Mouse (Mus musculus): Measurements from ENCODE around the gene Lap3. TPM values are rescaled to one million over a fixed set of nuclear protein-coding genes. Genes with fewer than 3 reads are reported as not detected.

Lap3 gene
- polyA plus RNA-seq, 1 experiment from 2014 or later, result 115 TPM

- POLR2A ChIA-PET, result no interaction called here
Observed at GRCm38 (mm10) chr5:45515151-45515743, 22.1 kb downstream of the Lap3 start.

GRCm38 (mm10) chr5:45519960-45520808 is 27.0 kb downstream of the Lap3 start, which contains the start of gene Med28:
Gene Med28 (plus strand): TSS chr5:45520229.
- no peaks in the 10 kb centered on the region for H3K27me3 ChIP-seq
- ATAC-seq (peak; percentile 87), DNase-seq (ENCODE audit: low read depth, low spot score) (peak; percentile 71)
- POLR2A ChIA-PET, result no interaction called here
- no peak for TF ChIP-seq CTCF (IDR thresholded peaks at IDR 0.05)
- in situ Hi-C loops (cut with MboI; ENCODE audit: low pct_unique_long_range_greater_than_20kb), result no loop called here
- CTCF ChIA-PET, result interaction anchor here (1.0 kb wide), 1 partner anchor 9 kb away, joined by 3 read pairs; no protein-coding TSS in a partner anchor

More at GRCm38 (mm10) chr5:45515151-45515743, 22.1 kb downstream of the Lap3 start:
- ATAC-seq (no peak), DNase-seq (ENCODE audit: low read depth, low spot score) (no peak)
- no peak for TF ChIP-seq CTCF (IDR thresholded peaks at IDR 0.05)
- in situ Hi-C loops (cut with MboI; ENCODE audit: low pct_unique_long_range_greater_than_20kb), result no loop called here
- CTCF ChIA-PET, result no interaction called here
- no peaks in the 10 kb centered on the region for H3K27me3 ChIP-seq

- ChIA-PET CTCF (no interaction called here), POLR2A (no interaction called here)
- in situ Hi-C loops (cut with MboI; ENCODE audit: low pct_unique_long_range_greater_than_20kb), result no loop called here
- no peak for DNase-seq (ENCODE audit: low read depth, low spot score)
- H3K27me3 ChIP-seq, result no peaks in the 10 kb centered on the region
- no peak for TF ChIP-seq CTCF (IDR thresholded peaks at IDR 0.05)
- no peak for ATAC-seq
Observed at GRCm38 (mm10) chr5:45520809-45521110, 27.6 kb downstream of the Lap3 start.

- POLR2A ChIA-PET, result interaction anchor here (0.6 kb wide), 1 partner anchor 1286 kb away, joined by 3 read pairs; no protein-coding TSS in a partner anchor
- ATAC-seq, result no peak
Observed at GRCm38 (mm10) chr5:45521601-45522000, 28.4 kb downstream of the Lap3 start.

GRCm38 (mm10) chr5:45525101-45525500 is 31.9 kb downstream of the Lap3 start:
- DNase-seq (ENCODE audit: low read depth, low spot score) (no peak), ATAC-seq (no peak)
- ChIA-PET POLR2A (no interaction called here), CTCF (interaction anchor here (1.0 to 1.2 kb wide), 2 partner anchors 8 to 14 kb away, joined by 3 read pairs; no protein-coding TSS in a partner anchor)
- TF ChIP-seq CTCF (IDR thresholded peaks at IDR 0.05), result no peak
- no peaks in the 10 kb centered on the region for H3K27me3 ChIP-seq
- in situ Hi-C loops (cut with MboI; ENCODE audit: low pct_unique_long_range_greater_than_20kb), result no loop called here

More at GRCm38 (mm10) chr5:45521601-45522000, 28.4 kb downstream of the Lap3 start:
- CTCF ChIA-PET, result no interaction called here
- DNase-seq (ENCODE audit: low read depth, low spot score), result no peak
- in situ Hi-C loops (cut with MboI; ENCODE audit: low pct_unique_long_range_greater_than_20kb), result no loop called here
- H3K27me3 ChIP-seq, result no peaks in the 10 kb centered on the region
- TF ChIP-seq CTCF (IDR thresholded peaks at IDR 0.05), result no peak

- POLR2A ChIA-PET, result no interaction called here
- no peak for ATAC-seq
Observed at GRCm38 (mm10) chr5:45526338-45526737, 33.2 kb downstream of the Lap3 start.

GRCm38 (mm10) chr5:45529696-45530095 is 36.5 kb downstream of the Lap3 start:
- DNase-seq (ENCODE audit: low read depth, low spot score), result no peak
- no peak for TF ChIP-seq CTCF (IDR thresholded peaks at IDR 0.05)
- ATAC-seq, result no peak
- in situ Hi-C loops (cut with MboI; ENCODE audit: low pct_unique_long_range_greater_than_20kb), result loop anchor here (5.0 kb wide), 3 partner anchors 57 to 818 kb away; partner anchors contain the start of gene Ncapg
- CTCF ChIA-PET, result interaction anchor here (1.3 to 1.4 kb wide), 2 partner anchors 56 to 138 kb away, joined by 3 read pairs; no protein-coding TSS in a partner anchor
- POLR2A ChIA-PET, result no interaction called here
- H3K27me3 ChIP-seq, result no peaks in the 10 kb centered on the region

More at GRCm38 (mm10) chr5:45526338-45526737, 33.2 kb downstream of the Lap3 start:
- TF ChIP-seq CTCF (IDR thresholded peaks at IDR 0.05), result no peak
- DNase-seq (ENCODE audit: low read depth, low spot score), result no peak
- in situ Hi-C loops (cut with MboI; ENCODE audit: low pct_unique_long_range_greater_than_20kb), result no loop called here
- CTCF ChIA-PET, result no interaction called here
- no peaks in the 10 kb centered on the region for H3K27me3 ChIP-seq

- in situ Hi-C loops (cut with MboI; ENCODE audit: low pct_unique_long_range_greater_than_20kb), result loop anchor here (5.0 kb wide), 3 partner anchors 62 to 813 kb away; partner anchors contain the start of gene Ncapg
- no peaks in the 10 kb centered on the region for H3K27me3 ChIP-seq
- ChIA-PET CTCF (interaction anchor here (0.7 to 2.2 kb wide), 10 partner anchors 13 to 814 kb away, joined by 3 to 9 read pairs (median 4); partner anchors contain the start of gene Ncapg), POLR2A (interaction anchor here (0.6 to 0.7 kb wide), 2 partner anchors 9 to 1204 kb away, joined by 3 to 6 read pairs; no protein-coding TSS in a partner anchor)
- ATAC-seq, result peak; percentile 77
- DNase-seq (ENCODE audit: low read depth, low spot score), result no peak
- TF ChIP-seq CTCF (IDR thresholded peaks at IDR 0.05), result peak; percentile 85
Observed at GRCm38 (mm10) chr5:45534319-45535098, 41.3 kb downstream of the Lap3 start.

- DNase-seq (ENCODE audit: low read depth, low spot score), result no peak
- no peak for ATAC-seq
- no peaks in the 10 kb centered on the region for H3K27me3 ChIP-seq
- in situ Hi-C loops (cut with MboI; ENCODE audit: low pct_unique_long_range_greater_than_20kb), result no loop called here
- ChIA-PET POLR2A (no interaction called here), CTCF (interaction anchor here (0.7 to 2.2 kb wide), 8 partner anchors 25 to 813 kb away, joined by 3 to 9 read pairs (median 4); partner anchors contain the start of gene Ncapg)
- no peak for TF ChIP-seq CTCF (IDR thresholded peaks at IDR 0.05)
Observed at GRCm38 (mm10) chr5:45535177-45535576, 42.0 kb downstream of the Lap3 start.

- in situ Hi-C loops (cut with MboI; ENCODE audit: low pct_unique_long_range_greater_than_20kb), result no loop called here
- DNase-seq (ENCODE audit: low read depth, low spot score) (no peak), ATAC-seq (no peak)
- POLR2A ChIA-PET, result no interaction called here
- CTCF ChIA-PET, result no interaction called here
- TF ChIP-seq CTCF (IDR thresholded peaks at IDR 0.05), result peak; percentile 43
- peaks cover 6% of the 10 kb centered on the region for H3K27me3 ChIP-seq
Observed at GRCm38 (mm10) chr5:45539502-45539901, 46.3 kb downstream of the Lap3 start.

Measured in Patski (cell line).